Mouse (Mus musculus) B cell, adult 2 months (primary cell): ENCODE results near the gene Ttc30a1.

Experiments used
- DNase-seq, 2 experiments: peaks; one replicate each; pipeline ENCODE4 v3.0.0; 2022

The Ttc30a1 gene

GRCm38 (mm10) chr2:75929786-75930444 is 51.9 kb downstream of the Ttc30a1 start:
- no peak for DNase-seq

GRCm38 (mm10) chr2:75929141-75929540 is 52.6 kb downstream of the Ttc30a1 start:
- DNase-seq: no peak
